Mouse (Mus musculus): Measurements from ENCODE around the gene Aqp3. TPM values are rescaled to one million over a fixed set of nuclear protein-coding genes. Genes with fewer than 3 reads are reported as not detected.
"Not testable (repeated sequence)": the region's sequence is repeated elsewhere in the genome, so short reads cannot be mapped to it uniquely, and the experiment has no call there.

The Aqp3 gene
- polyA plus RNA-seq, 1 experiment from 2014 or later, result 22.3 TPM

DNA sequence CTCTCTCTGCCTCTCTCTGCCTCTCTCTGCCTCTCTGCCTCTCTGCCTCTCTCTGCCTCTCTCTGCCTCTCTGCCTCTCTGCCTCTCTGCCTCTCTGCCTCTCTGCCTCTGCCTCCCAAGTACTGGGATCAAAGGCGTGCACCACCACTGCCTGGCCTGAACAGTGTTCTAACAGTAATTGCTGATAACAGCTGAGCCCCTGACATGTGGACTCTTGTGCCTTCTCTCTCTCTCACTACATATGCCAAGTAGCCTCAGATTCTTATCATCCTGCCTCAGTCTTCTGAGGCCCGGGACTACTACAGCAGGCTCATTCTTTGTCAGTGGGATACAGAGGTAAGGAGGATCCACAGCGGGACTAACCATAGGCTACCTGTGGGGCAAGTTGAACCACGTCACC, 15.2 kb downstream of the Aqp3 start:
- Histone ChIP-seq H3K9ac (peak overlapping the region; percentile 62), H3K4me1 (peaks cover 75% of the 10 kb centered on the region), H3K4me2 (peak overlapping the region; percentile 17), H3K27ac (peak overlapping the region; percentile 83)
- H3K27me3 ChIP-seq (replicated peaks); H3K36me3 ChIP-seq; H3K9me3 ChIP-seq (replicated peaks); H3K4me3 ChIP-seq: not testable (repeated sequence)
- WGBS (ENCODE audit: insufficient replicate concordance), result 33% methylated on average over 4 of the region's 4 CpGs
- peak; percentile 53 for ATAC-seq

DNA sequence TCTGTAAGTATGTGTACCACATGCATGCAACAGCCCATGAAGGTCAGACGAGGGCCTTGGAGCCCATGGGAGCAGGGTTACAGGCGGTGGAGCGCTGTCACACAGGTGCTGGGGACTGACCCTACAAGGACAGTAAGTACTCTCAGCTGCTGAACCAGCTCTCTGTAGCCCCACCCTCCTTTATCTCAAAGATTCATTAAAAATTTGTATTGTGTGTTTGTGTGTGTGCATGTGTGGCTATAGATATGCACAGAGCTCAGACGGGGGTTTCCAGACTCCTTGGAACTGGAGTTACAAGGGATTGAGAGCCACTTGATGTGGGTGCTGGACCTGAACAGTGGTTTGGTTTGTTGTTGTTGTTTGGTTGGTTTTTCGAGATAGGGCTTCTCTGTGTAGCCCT, 16.2 kb downstream of the Aqp3 start:
- peaks cover 65% of the 10 kb centered on the region for H3K4me1 ChIP-seq
- H3K4me3 ChIP-seq, result no peak overlapping the region
- no peak overlapping the region for H3K9ac ChIP-seq
- peak; percentile 69 for ATAC-seq
- peak overlapping the region; percentile 83 for H3K27ac ChIP-seq
- no peaks in the 10 kb centered on the region for H3K36me3 ChIP-seq
- peaks cover 6% of the 10 kb centered on the region; the same call in 1 of the 2 replicates for H3K27me3 ChIP-seq (replicated peaks)
- 61% methylated on average over 5 of the region's 5 CpGs for WGBS (ENCODE audit: insufficient replicate concordance)
- H3K9me3 ChIP-seq (replicated peaks), result no peaks in the 10 kb centered on the region
- H3K4me2 ChIP-seq, result no peak overlapping the region

DNA sequence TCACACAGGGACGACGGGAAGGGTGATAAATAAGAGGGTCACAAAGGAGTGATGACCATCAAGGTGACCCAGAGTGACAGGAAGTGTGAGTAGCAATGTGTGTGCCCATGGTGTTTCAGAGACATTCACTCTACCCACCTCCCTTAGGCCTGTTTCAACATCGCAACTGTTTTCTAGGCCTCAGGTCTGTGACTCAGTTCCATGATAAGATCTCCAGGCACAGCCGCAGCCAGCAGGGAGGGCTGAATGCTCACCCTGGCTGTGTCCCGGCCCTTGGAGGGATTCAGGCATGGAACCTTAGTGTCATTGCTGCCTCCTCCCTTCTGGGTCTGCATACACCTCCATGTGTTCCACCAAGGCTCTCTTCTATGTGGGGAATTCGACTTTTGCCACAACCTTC, 19.3 kb downstream of the Aqp3 start:
- WGBS (ENCODE audit: insufficient replicate concordance), result 41% methylated on average over 6 of the region's 6 CpGs
- no peaks in the 10 kb centered on the region for H3K9me3 ChIP-seq (replicated peaks)

DNA sequence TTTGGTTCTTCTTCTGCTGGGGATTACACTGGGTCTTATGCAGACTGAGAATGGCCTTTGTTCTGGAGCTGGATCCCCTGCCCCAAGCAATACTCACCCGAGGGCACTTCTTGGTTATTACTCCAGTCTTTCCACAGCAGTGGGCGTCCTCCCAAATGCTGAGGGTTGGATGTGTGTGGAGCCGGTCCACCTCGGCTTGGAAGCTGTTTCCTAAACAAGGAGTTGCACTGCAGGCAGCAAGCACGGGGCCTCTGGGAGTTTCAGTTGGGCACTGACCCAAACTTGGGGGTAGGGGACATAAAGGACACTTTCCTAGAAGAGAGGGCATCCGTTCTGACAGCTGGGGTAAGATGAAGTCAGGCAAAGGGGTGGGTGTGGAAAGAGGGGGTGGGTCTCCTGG, 23.5 kb downstream of the Aqp3 start:
- WGBS (ENCODE audit: insufficient replicate concordance), result 73% methylated on average over 6 of the region's 6 CpGs
- Histone ChIP-seq H3K27ac (no peak overlapping the region), H3K4me1 (peaks cover 15% of the 10 kb centered on the region), H3K4me3 (no peak overlapping the region), H3K36me3 (no peaks in the 10 kb centered on the region), H3K9me3 (replicated peaks) (no peaks in the 10 kb centered on the region), H3K9ac (no peak overlapping the region), H3K4me2 (no peak overlapping the region), H3K27me3 (replicated peaks) (peaks cover 30% of the 10 kb centered on the region)
- ATAC-seq, result no peak

More for the DNA sequence above, 19.3 kb downstream of the Aqp3 start:
- Histone ChIP-seq H3K27ac (no peak overlapping the region), H3K36me3 (no peaks in the 10 kb centered on the region), H3K4me2 (no peak overlapping the region), H3K4me3 (no peak overlapping the region), H3K4me1 (peaks cover 40% of the 10 kb centered on the region), H3K9ac (no peak overlapping the region), H3K27me3 (replicated peaks) (peaks cover 19% of the 10 kb centered on the region)
- ATAC-seq, result no peak

DNA sequence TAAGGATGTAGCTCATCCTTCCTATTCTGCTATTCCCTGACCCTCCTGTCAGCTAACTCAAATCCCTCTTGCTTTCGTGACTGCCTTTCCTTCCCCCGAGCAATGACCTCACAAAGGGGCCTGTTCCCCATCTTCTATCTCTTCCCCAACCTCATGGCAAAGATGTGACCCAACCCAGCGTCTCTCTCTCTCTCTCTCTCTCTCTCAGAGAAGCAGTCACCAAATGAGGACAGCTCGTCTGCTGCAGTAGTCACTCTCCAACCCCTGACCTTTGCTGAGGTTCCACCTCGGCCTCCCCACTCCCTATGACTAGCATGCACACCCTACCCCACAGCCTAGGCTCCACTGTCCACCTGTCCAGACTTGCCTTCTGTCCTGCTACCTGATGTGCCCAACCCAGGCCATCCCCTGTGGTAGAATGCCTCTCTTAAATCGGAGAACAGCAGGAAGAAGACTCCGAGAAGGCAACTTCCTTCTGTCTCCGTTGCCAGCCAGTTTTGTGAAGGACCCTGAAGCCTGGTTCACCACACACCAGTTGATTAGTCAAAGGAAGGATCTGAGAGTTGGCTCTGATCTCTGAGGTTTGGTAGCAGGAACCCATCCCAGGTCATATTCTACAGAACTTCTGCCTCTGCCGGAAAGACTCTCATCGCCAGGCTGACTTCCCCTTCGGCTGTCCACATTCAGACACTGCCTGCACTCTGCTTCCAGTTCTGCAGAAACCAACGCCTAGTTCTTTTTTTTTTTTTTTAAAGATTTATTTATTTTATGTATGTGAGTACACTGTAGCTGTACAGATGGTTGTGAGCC, 24.8 kb downstream of the Aqp3 start:
- Histone ChIP-seq H3K27me3 (replicated peaks) (peaks cover 27% of the 10 kb centered on the region), H3K4me3 (no peak overlapping the region), H3K4me2 (no peak overlapping the region), H3K27ac (no peak overlapping the region), H3K9me3 (replicated peaks) (no peaks in the 10 kb centered on the region), H3K36me3 (no peaks in the 10 kb centered on the region), H3K4me1 (peaks cover 6% of the 10 kb centered on the region; the same call in 1 of the 2 replicates), H3K9ac (no peak overlapping the region)
- ATAC-seq, result no peak
- whole genome bisulfite sequencing (ENCODE audit: insufficient replicate concordance), result 42% methylated on average over 12 of the region's 12 CpGs

DNA sequence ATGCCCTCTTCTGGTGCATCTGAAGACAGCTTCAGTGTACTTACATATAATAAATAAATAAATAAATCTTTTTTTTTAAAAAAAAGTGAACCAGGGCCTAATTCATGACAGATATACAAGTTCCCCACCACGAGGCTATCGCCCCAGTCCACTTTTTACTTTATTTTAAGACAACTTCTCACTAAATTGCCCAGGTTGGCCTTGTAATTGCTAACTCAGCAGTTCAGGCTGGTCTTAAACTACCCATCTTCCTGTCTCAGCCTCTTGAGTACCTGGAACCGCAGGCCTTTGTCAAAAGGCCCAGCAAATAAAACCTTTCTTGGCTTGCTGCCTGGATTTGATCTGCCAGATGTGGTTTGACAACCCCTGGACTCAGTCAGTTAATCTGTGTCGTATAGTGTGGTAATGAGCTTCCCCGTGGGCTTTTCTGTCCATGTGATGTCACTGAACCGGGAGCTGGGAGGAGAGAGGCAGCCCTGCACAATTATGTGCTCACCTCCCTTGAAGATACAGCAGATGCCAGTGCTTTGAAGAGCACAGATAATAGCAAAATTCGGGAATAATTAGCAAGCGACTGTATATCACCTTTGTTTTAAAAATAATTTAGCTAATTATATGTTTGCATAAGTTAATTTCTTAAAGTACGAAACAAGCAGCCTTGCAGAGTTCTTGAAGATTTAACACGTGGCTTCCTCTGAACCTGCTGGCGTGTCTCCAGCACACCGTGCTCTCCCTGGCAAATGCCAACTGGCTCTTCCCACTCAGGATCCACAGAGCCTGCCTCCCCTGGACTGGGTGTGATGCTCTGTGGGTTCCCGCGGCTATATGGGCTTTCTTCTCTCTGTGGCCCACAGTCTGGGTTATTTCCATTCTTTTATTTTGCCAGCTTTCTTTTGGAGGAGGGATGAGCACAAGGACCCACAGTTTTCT, 26.2 kb downstream of the Aqp3 start:
- H3K4me2 ChIP-seq, result no peak overlapping the region
- no peak overlapping the region for H3K27ac ChIP-seq
- 75% methylated on average over 14 of the region's 14 CpGs for WGBS (ENCODE audit: insufficient replicate concordance)
- H3K4me3 ChIP-seq, result no peak overlapping the region
- H3K27me3 ChIP-seq (replicated peaks), result peaks cover 24% of the 10 kb centered on the region
- no peak overlapping the region for H3K9ac ChIP-seq
- H3K9me3 ChIP-seq (replicated peaks), result no peaks in the 10 kb centered on the region
- peaks cover 6% of the 10 kb centered on the region; the same call in 1 of the 2 replicates for H3K4me1 ChIP-seq
- no peak for ATAC-seq
- H3K36me3 ChIP-seq, result no peaks in the 10 kb centered on the region

DNA sequence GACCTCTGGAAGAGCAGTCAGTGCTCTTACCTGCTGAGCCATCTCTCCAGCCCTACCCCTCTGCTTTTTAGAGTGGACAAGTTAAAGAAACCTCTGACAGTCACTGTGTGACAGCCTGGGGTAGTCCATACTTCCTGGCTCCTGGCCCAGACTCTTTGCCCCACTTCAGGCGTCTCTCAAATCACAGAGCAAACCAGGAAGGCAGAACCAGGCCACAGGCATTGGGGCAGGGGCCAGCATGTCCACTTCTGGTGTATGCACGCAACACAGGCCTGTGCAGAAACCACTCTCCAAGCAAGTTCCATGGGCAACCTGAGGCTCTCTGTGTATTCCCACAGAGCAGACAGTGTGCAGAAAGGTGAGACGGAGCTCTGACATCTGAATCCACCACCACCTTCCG, 32.8 kb downstream of the Aqp3 start:
- H3K27me3 ChIP-seq (replicated peaks), result peaks cover 24% of the 10 kb centered on the region
- 83% methylated on average over 4 of the region's 4 CpGs for WGBS (ENCODE audit: insufficient replicate concordance)
- no peak for ATAC-seq
- H3K36me3 ChIP-seq, result no peaks in the 10 kb centered on the region
- H3K4me3 ChIP-seq, result no peak overlapping the region
- H3K9ac ChIP-seq, result no peak overlapping the region
- H3K4me1 ChIP-seq, result peaks cover 13% of the 10 kb centered on the region
- H3K27ac ChIP-seq, result no peak overlapping the region
- H3K4me2 ChIP-seq, result no peak overlapping the region
- no peaks in the 10 kb centered on the region for H3K9me3 ChIP-seq (replicated peaks)

DNA sequence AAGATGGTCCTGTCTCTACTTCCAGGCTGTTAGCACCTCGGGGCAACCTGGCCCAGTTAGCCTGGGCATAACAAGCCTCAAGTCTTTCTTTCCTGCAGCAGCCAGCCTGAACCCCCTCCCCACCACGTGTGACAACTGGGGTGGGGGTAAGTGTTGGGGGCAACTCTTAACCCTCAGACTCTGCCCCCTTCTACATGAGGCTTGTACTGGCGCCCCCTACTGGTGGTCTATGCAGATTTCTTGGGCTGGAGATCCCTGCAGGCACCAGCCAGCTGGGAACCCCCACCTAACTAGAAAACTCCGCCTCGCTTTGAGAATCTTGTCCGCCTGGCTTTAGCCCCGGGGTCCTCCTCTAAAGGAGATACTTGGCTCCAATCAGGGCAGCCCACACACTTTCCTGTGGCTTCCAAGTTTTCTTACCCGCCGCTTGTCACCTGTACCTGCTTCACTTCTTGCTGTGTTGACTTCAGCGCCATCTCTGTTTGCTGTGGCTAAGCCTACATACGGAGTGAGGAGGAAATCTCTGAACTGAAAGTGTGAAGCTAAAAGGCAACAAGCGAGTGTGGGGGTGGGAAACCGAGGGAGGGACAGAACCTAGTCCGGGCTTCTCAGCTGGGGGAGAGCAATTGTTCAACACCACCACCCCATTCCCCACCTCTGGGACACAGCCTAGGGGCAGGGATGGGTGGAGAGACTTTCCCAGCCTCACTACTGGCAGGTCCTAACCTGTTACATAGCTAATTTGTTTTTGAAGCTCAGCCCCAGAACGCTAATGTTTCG, 33.9 kb downstream of the Aqp3 start:
- ATAC-seq, result no peak
- Histone ChIP-seq H3K36me3 (no peaks in the 10 kb centered on the region), H3K4me1 (peaks cover 14% of the 10 kb centered on the region), H3K27ac (no peak overlapping the region), H3K9ac (no peak overlapping the region), H3K27me3 (replicated peaks) (peaks cover 24% of the 10 kb centered on the region), H3K4me2 (peak overlapping the region; percentile 44), H3K4me3 (0 out of 2 replicates have a peak overlapping the region, but pooled peaks have one; percentile 16), H3K9me3 (replicated peaks) (no peaks in the 10 kb centered on the region)
- WGBS (ENCODE audit: insufficient replicate concordance), result 16% methylated on average over 16 of the region's 16 CpGs

DNA sequence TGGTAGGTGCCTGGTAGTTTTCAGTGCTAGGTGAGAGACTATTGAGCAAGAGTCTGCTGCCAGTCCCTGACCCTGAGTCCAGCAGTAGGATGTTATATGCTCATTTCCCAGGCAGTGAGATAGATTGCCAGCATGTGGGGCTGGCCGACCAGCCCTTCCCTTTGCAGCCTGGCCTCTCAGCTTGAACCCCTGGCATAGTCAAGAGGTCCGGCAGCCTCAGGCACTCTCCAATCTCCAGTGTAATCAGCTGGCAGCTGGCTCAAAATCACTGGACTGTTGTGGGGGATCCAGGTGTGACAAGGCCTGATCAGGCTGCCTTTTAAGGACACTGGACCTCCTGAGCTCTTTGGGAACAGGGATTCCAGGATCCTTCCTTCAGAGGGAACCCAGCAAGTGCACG, 34.6 kb downstream of the Aqp3 start:
- H3K9me3 ChIP-seq (replicated peaks), result no peaks in the 10 kb centered on the region
- ATAC-seq, result no peak
- no peaks in the 10 kb centered on the region for H3K36me3 ChIP-seq
- peaks cover 24% of the 10 kb centered on the region for H3K27me3 ChIP-seq (replicated peaks)
- no peak overlapping the region for H3K4me2 ChIP-seq
- H3K9ac ChIP-seq, result no peak overlapping the region
- WGBS (ENCODE audit: insufficient replicate concordance), result 55% methylated on average over 3 of the region's 3 CpGs
- peaks cover 17% of the 10 kb centered on the region for H3K4me1 ChIP-seq
- no peak overlapping the region for H3K27ac ChIP-seq
- H3K4me3 ChIP-seq, result no peak overlapping the region

DNA sequence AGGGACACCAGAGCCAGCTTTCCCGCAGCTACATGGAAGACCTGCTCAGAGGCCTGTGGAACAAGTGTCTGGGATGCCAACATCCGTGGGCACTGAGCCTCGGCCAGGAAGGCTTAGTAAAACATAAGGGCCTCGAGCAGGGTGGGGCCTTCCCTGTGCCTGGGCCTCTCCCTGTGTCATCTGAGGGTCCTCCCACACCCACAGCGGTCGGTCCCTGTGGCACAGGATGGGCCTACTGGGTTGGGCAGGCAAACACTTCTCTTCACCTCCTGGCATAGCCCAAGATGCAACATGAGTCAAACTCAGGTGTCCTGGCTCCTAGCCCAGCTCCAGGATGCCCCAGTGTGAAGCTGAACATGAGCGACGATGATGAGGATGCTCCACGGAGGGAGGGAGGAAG, 40.6 kb downstream of the Aqp3 start:
- no peaks in the 10 kb centered on the region for H3K9me3 ChIP-seq (replicated peaks)
- 0 out of 2 replicates have a peak, but pooled peaks cover 5% of the 10 kb centered on the region for H3K27me3 ChIP-seq (replicated peaks)
- H3K4me3 ChIP-seq, result no peak overlapping the region
- ATAC-seq, result peak; percentile 77
- peaks cover 42% of the 10 kb centered on the region for H3K4me1 ChIP-seq
- peak overlapping the region; percentile 37 for H3K4me2 ChIP-seq
- H3K9ac ChIP-seq, result peak overlapping the region; percentile 14; the same call in 1 of the 2 replicates
- no peaks in the 10 kb centered on the region for H3K36me3 ChIP-seq
- H3K27ac ChIP-seq, result 0 out of 2 replicates have a peak overlapping the region, but pooled peaks have one; percentile 7
- 65% methylated on average over 9 of the region's 9 CpGs for WGBS (ENCODE audit: insufficient replicate concordance)

DNA sequence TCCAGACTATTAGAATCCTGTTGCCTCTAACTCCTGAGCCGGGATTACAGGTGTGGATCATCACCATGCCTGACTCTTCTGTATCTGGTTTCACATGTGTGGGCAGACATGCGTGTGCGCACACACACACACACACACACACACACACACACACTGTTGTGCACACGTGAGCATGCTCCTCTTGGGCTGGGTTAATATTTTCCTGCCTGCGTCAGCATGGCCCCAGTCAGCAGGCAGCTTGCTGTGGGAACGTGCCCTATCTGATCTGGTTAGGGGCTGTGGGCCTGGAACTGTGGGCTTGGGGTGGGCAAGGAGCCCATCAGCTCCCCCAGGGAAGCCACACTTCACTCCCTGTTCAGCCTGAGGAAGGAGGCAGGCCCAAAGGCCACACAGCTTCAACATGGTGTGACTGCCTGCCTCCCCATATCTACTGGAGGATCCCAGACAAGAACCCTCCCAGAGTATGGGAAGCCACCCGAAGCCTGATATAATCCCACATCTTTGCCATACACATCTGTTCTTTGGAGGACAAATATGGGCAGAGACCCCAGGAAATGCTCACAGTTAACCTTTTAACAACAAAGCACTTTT, 41.1 kb downstream of the Aqp3 start:
- ATAC-seq, result peak; percentile 52
- Histone ChIP-seq H3K36me3 (no peaks in the 10 kb centered on the region), H3K9ac (peak overlapping the region; percentile 39; the same call in 1 of the 2 replicates), H3K27ac (0 out of 2 replicates have a peak overlapping the region, but pooled peaks have one; percentile 7), H3K9me3 (replicated peaks) (no peaks in the 10 kb centered on the region), H3K27me3 (replicated peaks) (0 out of 2 replicates have a peak, but pooled peaks cover 5% of the 10 kb centered on the region), H3K4me2 (peak overlapping the region; percentile 37), H3K4me1 (peaks cover 42% of the 10 kb centered on the region), H3K4me3 (no peak overlapping the region)
- 57% methylated on average over 7 of the region's 7 CpGs for WGBS (ENCODE audit: insufficient replicate concordance)

Measured in liver, embryonic 12.5 days (tissue).